Mouse (Mus musculus): ENCODE data around the gene Cux1. TPM values are rescaled to one million over a fixed set of nuclear protein-coding genes. Genes with fewer than 3 reads are reported as not detected.

Cux1 gene
- polyA plus RNA-seq, 1 experiment from 2014 or later: 107 TPM

GRCm38 (mm10) chr5:136353114-136353513 is 214.2 kb downstream of the Cux1 start:
- WGBS: 39% methylated on average over 8 of the region's 8 CpGs

DNA sequence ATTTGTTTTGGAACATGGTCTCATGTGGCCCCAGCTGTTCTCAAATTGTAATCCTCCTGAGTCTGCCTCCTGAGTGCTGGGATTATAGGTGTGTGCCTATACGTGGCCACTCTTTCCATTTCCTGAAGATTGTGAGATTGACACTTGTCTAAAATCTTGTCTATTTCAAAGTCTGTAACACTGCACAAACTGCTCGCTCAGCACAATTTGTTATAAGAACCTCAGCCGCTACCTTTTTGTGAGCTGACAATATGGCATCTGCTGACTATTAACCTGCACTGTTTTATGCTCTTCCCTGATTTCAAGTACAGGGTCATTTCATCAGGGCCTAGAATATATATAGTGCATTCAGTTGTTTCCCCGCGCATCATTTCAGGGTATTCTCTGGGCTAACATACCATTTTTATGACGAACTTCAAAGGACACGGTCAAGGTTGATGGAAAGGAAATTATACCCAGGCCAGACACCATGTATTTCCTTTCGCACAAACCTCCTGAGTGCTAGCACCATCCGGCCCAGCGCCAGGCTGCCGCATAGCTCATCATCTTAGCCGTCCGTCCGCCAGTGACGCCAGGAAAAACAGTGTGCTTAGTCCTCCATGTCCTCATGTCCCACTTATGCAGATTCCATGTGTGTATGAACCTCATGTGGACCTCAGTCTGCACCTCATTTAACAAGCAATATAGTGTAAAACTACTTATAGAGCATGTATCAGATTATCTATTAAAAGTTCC is 224.0 kb downstream of the Cux1 start:
- Histone ChIP-seq H3K27me3 (ENCODE audit: poor library complexity, severe bottlenecking) (no peaks in the 10 kb centered on the region), H3K4me1 (no peaks in the 10 kb centered on the region), H3K4me3 (no peak overlapping the region), H3K36me3 (replicated peaks) (peaks cover 86% of the 10 kb centered on the region), H3K9me3 (no peaks in the 10 kb centered on the region), H3K27ac (no peak overlapping the region)
- DNase-seq (ENCODE audit: extremely low spot score, low spot score): no peak
- WGBS: 95% methylated on average over 15 of the region's 15 CpGs

More at GRCm38 (mm10) chr5:136353114-136353513, 214.2 kb downstream of the Cux1 start:
- Histone ChIP-seq H3K4me3 (no peak overlapping the region), H3K36me3 (replicated peaks) (peaks cover 92% of the 10 kb centered on the region), H3K9me3 (no peaks in the 10 kb centered on the region), H3K4me1 (peaks cover 24% of the 10 kb centered on the region), H3K27me3 (ENCODE audit: poor library complexity, severe bottlenecking) (no peaks in the 10 kb centered on the region), H3K27ac (no peak overlapping the region)
- DNase-seq (ENCODE audit: extremely low spot score, low spot score): no peak

- H3K9me3 ChIP-seq: no peaks in the 10 kb centered on the region
- H3K27me3 ChIP-seq (ENCODE audit: poor library complexity, severe bottlenecking): no peaks in the 10 kb centered on the region
- 94% methylated on average over 4 of the region's 4 CpGs for WGBS
- H3K4me3 ChIP-seq: no peak overlapping the region
- no peak overlapping the region for H3K27ac ChIP-seq
- no peak for DNase-seq (ENCODE audit: extremely low spot score, low spot score)
- peaks cover 98% of the 10 kb centered on the region for H3K36me3 ChIP-seq (replicated peaks)
- H3K4me1 ChIP-seq: no peaks in the 10 kb centered on the region
Observed at GRCm38 (mm10) chr5:136336798-136337527, 230.3 kb downstream of the Cux1 start.

GRCm38 (mm10) chr5:136335681-136336080 is 231.6 kb downstream of the Cux1 start:
- Histone ChIP-seq H3K36me3 (replicated peaks) (peaks cover 99% of the 10 kb centered on the region), H3K9me3 (no peaks in the 10 kb centered on the region), H3K4me3 (no peak overlapping the region), H3K27ac (no peak overlapping the region), H3K4me1 (no peaks in the 10 kb centered on the region), H3K27me3 (ENCODE audit: poor library complexity, severe bottlenecking) (no peaks in the 10 kb centered on the region)
- 90% methylated on average over 4 of the region's 4 CpGs for WGBS
- no peak for DNase-seq (ENCODE audit: extremely low spot score, low spot score)

GRCm38 (mm10) chr5:136334780-136335179 is 232.5 kb downstream of the Cux1 start:
- Histone ChIP-seq H3K27ac (no peak overlapping the region), H3K4me1 (no peaks in the 10 kb centered on the region), H3K4me3 (no peak overlapping the region), H3K27me3 (ENCODE audit: poor library complexity, severe bottlenecking) (no peaks in the 10 kb centered on the region), H3K9me3 (no peaks in the 10 kb centered on the region), H3K36me3 (replicated peaks) (peaks cover 99% of the 10 kb centered on the region)
- 91% methylated on average over 4 of the region's 4 CpGs for WGBS
- DNase-seq (ENCODE audit: extremely low spot score, low spot score): no peak

GRCm38 (mm10) chr5:136334051-136334450 is 233.2 kb downstream of the Cux1 start:
- H3K27me3 ChIP-seq (ENCODE audit: poor library complexity, severe bottlenecking): no peaks in the 10 kb centered on the region
- 94% methylated on average over 1 of the region's 1 CpGs for WGBS
- H3K36me3 ChIP-seq (replicated peaks): peaks cover 96% of the 10 kb centered on the region
- no peak overlapping the region for H3K4me3 ChIP-seq
- H3K9me3 ChIP-seq: no peaks in the 10 kb centered on the region
- no peak for DNase-seq (ENCODE audit: extremely low spot score, low spot score)
- no peaks in the 10 kb centered on the region for H3K4me1 ChIP-seq
- no peak overlapping the region for H3K27ac ChIP-seq

DNA sequence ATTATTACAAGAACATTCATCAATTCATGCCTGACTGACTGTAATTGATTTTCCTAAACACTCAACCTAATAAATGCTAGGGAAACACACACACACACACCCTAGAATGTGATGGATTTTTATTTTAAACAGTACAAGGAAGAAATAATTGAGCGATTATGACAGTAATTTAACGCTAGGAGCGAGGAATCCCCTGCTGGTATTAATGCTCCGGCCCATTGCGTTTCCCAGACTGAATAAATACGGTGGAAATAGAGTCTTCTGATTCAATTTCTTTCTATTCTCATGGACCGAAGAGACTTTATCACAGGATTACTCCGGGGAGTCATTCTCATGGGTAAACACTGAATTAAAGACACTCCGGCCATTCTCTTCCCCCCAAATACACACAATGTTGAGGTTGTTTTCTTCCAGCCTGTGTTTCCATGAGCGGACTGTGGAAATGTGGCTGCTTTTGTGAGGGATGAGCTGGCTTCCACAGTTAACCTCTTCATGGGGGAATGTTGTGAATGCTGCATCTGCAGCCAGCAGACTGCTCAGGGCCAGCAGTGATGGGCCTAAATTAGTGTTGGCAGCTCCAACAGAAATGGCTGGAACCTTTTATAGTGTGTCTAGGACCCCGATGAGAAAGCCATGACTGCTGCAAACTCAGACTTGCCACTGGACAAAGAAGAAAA is 234.4 kb downstream of the Cux1 start:
- WGBS: 92% methylated on average over 11 of the region's 11 CpGs
- DNase-seq (ENCODE audit: extremely low spot score, low spot score): no peak
- H3K4me3 ChIP-seq: no peak overlapping the region
- no peaks in the 10 kb centered on the region for H3K4me1 ChIP-seq
- peaks cover 96% of the 10 kb centered on the region for H3K36me3 ChIP-seq (replicated peaks)
- H3K27me3 ChIP-seq (ENCODE audit: poor library complexity, severe bottlenecking): no peaks in the 10 kb centered on the region
- no peak overlapping the region for H3K27ac ChIP-seq
- no peaks in the 10 kb centered on the region for H3K9me3 ChIP-seq

DNA sequence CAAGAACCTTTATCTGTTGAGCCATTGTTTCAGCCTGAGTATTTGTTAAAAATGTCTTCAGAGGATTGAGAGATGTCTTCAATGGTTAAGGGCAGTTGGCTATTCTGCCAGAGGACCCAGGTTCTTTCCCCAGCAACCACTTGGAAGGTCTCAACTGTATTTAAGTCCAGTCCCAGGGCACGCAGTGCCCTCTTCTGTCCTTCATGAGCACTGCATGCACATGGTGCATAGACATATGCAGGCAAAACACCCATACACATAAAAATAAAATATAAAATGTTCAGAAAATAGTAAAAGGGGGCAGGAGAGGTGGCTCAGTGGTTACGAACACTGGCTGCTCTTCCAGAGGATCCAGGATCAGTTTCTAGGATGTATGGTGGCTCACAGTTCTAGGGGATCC is 239.6 kb downstream of the Cux1 start:
- DNase-seq (ENCODE audit: extremely low spot score, low spot score): no peak
- no peaks in the 10 kb centered on the region for H3K4me1 ChIP-seq
- H3K36me3 ChIP-seq (replicated peaks): peaks cover 98% of the 10 kb centered on the region
- H3K4me3 ChIP-seq: no peak overlapping the region
- H3K27ac ChIP-seq: no peak overlapping the region
- H3K9me3 ChIP-seq: no peaks in the 10 kb centered on the region
- no peaks in the 10 kb centered on the region for H3K27me3 ChIP-seq (ENCODE audit: poor library complexity, severe bottlenecking)
- WGBS: 94% methylated on average over 2 of the region's 2 CpGs

DNA sequence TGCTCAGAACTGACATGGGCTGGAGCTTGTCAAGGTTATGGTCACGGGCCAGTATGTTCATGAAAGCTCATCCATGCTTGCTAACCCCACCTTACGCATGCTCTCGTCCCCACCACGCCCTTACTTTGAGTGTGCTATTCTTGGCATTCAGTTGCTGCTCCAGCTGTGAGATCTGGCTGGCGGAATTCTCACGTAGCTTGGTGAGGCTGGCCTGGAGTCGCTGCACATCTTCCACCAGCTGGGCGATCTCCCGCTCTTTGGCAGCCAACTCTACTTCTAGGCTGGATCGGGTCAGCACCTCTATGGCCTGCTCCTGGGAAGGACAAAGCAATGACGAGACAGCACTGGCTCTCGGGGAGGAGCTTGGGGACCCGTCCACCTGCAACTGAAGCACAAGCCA is 240.7 kb downstream of the Cux1 start:
- WGBS: 94% methylated on average over 13 of the region's 13 CpGs
- Histone ChIP-seq H3K4me1 (no peaks in the 10 kb centered on the region), H3K36me3 (replicated peaks) (peaks cover 98% of the 10 kb centered on the region), H3K4me3 (no peak overlapping the region), H3K27me3 (ENCODE audit: poor library complexity, severe bottlenecking) (no peaks in the 10 kb centered on the region), H3K9me3 (no peaks in the 10 kb centered on the region), H3K27ac (no peak overlapping the region)
- no peak for DNase-seq (ENCODE audit: extremely low spot score, low spot score)

DNA sequence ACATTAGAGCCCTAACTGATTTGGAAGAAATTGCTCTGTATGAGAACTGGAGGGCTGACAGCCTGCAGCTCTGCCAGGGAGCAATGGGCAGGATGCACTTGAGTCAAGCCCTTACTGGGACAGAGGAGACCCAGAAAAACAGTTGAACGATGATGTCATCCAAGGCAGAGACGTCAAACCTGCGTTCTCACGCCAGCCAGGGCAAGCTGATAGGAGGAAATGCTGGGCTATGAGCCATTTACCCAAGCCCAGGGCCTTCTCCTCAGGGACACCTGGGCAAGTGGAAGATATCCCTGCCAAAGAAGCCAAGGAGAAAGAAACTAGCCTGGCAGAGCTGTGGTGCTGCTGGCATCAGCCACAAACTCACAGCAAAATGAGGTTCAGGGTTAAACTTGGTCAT is 242.8 kb downstream of the Cux1 start:
- H3K27me3 ChIP-seq (ENCODE audit: poor library complexity, severe bottlenecking): no peaks in the 10 kb centered on the region
- H3K9me3 ChIP-seq: no peaks in the 10 kb centered on the region
- H3K4me1 ChIP-seq: no peaks in the 10 kb centered on the region
- peaks cover 98% of the 10 kb centered on the region for H3K36me3 ChIP-seq (replicated peaks)
- no peak overlapping the region for H3K27ac ChIP-seq
- WGBS: 86% methylated on average over 4 of the region's 4 CpGs
- DNase-seq (ENCODE audit: extremely low spot score, low spot score): no peak
- H3K4me3 ChIP-seq: no peak overlapping the region

DNA sequence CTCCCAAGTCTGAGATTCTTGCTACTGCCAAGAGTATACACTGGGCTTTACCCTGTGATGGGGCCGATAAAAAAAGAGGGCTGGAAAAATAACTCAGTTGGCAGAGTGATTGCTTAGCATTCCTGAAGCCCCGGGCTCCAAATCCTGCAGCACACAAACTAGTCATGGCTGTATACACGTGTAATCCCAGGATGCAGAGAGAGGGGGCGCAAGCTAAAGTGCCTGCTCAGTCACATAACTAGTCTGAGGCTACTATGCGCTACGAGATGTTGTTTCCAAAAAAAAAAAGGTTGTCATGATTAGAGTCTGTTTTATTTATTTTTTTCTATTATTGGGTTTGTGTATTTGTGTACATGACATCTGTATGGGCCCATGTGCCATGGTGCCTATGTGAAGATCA is 245.9 kb downstream of the Cux1 start:
- Histone ChIP-seq H3K36me3 (replicated peaks) (peaks cover 100% of the 10 kb centered on the region), H3K4me3 (no peak overlapping the region), H3K27ac (no peak overlapping the region), H3K9me3 (no peaks in the 10 kb centered on the region), H3K4me1 (no peaks in the 10 kb centered on the region), H3K27me3 (ENCODE audit: poor library complexity, severe bottlenecking) (no peaks in the 10 kb centered on the region)
- 84% methylated on average over 6 of the region's 6 CpGs for WGBS
- no peak for DNase-seq (ENCODE audit: extremely low spot score, low spot score)

DNA sequence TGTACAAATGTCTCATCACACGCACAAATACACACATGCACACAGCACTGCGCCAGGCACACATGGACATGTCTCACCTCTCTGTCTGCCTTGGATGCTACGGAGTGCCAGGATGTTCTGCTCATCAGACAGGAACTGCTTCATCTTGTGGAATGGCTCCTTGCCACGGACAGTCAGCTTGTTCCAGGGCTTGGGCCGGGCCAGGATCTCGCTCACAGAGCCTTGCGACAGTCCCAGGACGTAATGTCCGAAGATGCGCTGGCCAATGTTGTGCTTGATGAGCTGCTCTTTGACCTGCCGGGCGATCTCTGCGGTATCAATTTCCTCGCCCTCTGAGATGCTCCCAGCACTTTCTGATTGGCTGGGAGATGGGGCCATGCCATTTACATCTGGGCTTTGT is 254.7 kb downstream of the Cux1 start:
- WGBS: 95% methylated on average over 14 of the region's 14 CpGs
- Histone ChIP-seq H3K4me3 (no peak overlapping the region), H3K27ac (no peak overlapping the region), H3K27me3 (ENCODE audit: poor library complexity, severe bottlenecking) (no peaks in the 10 kb centered on the region), H3K9me3 (no peaks in the 10 kb centered on the region), H3K4me1 (no peaks in the 10 kb centered on the region), H3K36me3 (replicated peaks) (peaks cover 100% of the 10 kb centered on the region)
- DNase-seq (ENCODE audit: extremely low spot score, low spot score): no peak

GRCm38 (mm10) chr5:136312166-136312565 is 255.1 kb downstream of the Cux1 start:
- H3K36me3 ChIP-seq (replicated peaks): peaks cover 100% of the 10 kb centered on the region
- no peaks in the 10 kb centered on the region for H3K9me3 ChIP-seq
- H3K27ac ChIP-seq: no peak overlapping the region
- no peaks in the 10 kb centered on the region for H3K27me3 ChIP-seq (ENCODE audit: poor library complexity, severe bottlenecking)
- DNase-seq (ENCODE audit: extremely low spot score, low spot score): no peak
- H3K4me1 ChIP-seq: no peaks in the 10 kb centered on the region
- WGBS: 92% methylated on average over 4 of the region's 4 CpGs
- no peak overlapping the region for H3K4me3 ChIP-seq

All from forebrain, embryonic 10.5 days (tissue).